Mouse (Mus musculus) thymus, postnatal 4 days (tissue): Measurements from ENCODE around the gene Insr.
"Not testable (repeated sequence)": the region's sequence is repeated elsewhere in the genome, so short reads cannot be mapped to it uniquely, and the experiment has no call there.

Source experiments
- DNase-seq: peaks from one replicate; pipeline ENCODE4 v3.0.0; 2021

Insr gene

GRCm38 (mm10) chr8:3179930-3180329 lies 99.5 kb downstream of the Insr start:
- DNase-seq = no peak

DNA sequence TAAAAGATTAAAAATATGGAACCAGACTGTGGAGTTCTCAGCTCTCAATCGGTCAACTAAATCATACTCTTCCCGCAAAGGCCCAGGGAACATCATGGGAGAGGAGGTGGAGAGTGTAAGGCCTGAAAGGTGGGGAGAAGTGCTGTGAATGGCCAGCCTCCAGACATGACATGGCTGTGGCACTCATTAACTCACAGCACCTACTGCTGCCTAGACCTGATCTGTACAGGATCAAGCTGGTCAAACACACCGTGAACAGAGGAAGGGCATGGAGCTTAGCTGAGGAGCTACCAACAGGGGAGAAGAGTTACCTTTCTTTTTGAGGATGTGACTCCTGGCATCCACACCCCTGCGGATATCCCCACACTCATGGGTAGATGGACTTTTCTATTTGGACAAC lies 102.0 kb downstream of the Insr start:
- DNase-seq = no peak

DNA sequence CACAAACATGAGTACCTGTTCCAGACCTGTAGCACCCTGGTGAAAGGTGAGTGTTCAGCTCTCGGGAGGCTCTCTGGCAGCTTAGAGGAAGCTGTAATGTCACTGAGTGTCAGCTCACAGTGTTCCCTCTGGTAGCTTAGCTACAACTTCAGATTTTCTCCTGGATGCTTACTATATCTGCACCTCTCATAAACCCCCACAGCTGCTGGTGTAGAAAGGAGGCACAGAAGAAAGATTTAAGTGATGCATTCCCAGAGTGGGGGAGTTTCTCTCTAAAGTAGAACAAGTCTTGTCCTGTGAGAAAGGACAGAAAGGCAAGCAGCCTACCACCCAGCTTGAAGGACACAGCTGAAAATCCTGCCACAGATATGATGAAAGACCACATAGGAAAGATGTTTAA lies 107.2 kb downstream of the Insr start:
- no peak for DNase-seq

GRCm38 (mm10) chr8:3146506-3146905 lies 132.9 kb downstream of the Insr start:
- no peak for DNase-seq

DNA sequence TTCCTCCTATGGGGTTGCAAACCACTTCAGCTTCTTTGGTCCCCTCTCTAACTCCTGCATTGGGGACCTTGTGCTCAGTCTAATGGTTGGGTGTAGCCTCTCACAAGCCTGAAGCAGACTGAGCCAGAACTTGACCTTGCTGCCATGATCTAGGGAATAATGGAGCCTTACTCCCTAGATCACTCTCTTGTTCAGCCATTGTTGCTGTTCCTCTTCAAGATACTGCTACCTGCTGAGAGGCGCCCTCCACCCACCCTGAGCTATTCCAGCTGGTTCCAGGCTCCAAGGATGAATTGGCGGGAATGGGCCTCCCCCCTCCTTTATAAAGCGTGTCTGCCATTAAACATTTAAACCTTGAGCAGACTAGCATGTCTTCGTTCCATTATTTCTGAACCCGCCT lies 179.0 kb downstream of the Insr start:
- not testable (repeated sequence) for DNase-seq
